In the genomic region with DNA sequence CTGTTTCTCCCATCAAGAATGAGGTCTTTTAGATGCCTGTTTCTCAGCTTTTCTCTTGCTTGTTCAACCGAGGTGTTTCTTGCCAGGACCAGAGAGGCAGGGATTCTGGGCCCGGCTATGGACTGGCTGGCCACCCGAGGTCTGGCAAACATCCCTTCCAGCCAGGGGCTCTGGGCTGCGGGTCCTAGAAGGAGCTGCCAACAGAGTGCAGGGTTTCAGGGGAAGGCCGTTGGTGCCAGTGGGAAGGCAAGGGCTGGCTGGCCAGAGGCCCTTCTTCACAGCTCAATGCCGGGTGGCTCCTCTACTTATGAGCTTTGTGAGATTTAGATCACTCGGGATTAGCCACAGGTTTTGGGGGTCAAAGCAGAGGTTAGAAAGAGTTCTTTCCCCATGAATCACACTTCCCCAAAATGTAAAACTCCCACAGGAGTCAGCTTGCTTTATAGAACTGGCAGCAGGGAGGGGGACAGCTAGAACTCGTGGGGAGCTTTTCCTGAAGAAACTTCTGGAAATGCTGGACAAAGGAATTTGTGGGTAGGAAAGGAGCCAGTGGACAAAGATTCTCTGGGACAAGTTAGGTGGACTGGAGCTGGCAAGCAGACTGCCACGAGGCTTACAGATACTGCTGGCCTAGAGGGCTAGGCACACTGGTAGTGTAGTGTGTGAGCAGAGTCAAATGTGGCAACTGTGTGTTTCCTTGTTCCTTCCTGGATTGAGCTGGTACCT, we compare ENCODE assay signal across 13 mouse cellular contexts.
DNase-seq lines count a peak whose midpoint lies in the region; ATAC-seq and TF ChIP-seq lines count a peak whose summit lies in the region.
"Had no signal": no experiment of that assay in that cellular context is flagged by ENCODE, and none has a peak within 500 bp of the region (broad histone marks: within the 10 kb centered on the region; RNA-seq: fewer than 3 reads in every experiment).

No protein-coding gene starts in this region.

- H3K4me3 ChIP-seq in hindbrain, postnatal 0 days (ENCODE audit: low read length) = no peak overlapping the region
- no peak overlapping the region for H3K4me3 ChIP-seq in hindbrain, embryonic 10.5 days
- H3K4me3 ChIP-seq in brown adipose tissue, adult 24 weeks (ENCODE audit: insufficient read depth, low read depth, low read length) = no peak overlapping the region
- H3K4me3 ChIP-seq: erythroblast, embryonic 14.5 days had no signal

- DNase-seq in hindbrain, postnatal 0 days (ENCODE audit: low spot score) = peak; percentile 69
- no peak for DNase-seq in hindbrain, embryonic 10.5 days (ENCODE audit: low spot score)
- peak; percentile 42 to 70 for DNase-seq in gastrocnemius, postnatal 4 days (ENCODE audit: low spot score in 2 of 2)
- DNase-seq in adrenal gland, postnatal 10 days = no peak
- no peak for DNase-seq in adrenal gland, postnatal 36 days
- no peak for DNase-seq in thymus, postnatal 14 days
- DNase-seq: thymus, postnatal 25 days had no signal

- H3K4me1 ChIP-seq in hindbrain, postnatal 0 days (ENCODE audit: insufficient read depth, low read length) = peaks cover 12% of the 10 kb centered on the region
- peaks cover 25% of the 10 kb centered on the region for H3K4me1 ChIP-seq in hindbrain, embryonic 10.5 days (replicated peaks)
- no peaks in the 10 kb centered on the region for H3K4me1 ChIP-seq in brown adipose tissue, adult 24 weeks (ENCODE audit: control insufficient read depth, insufficient read depth, insufficient read length, low read length)

- H3K27ac ChIP-seq in hindbrain, postnatal 0 days = peak overlapping the region; percentile 36; the same call in 1 of the 2 replicates
- no peak overlapping the region for H3K27ac ChIP-seq in hindbrain, embryonic 10.5 days
- H3K27ac ChIP-seq in brown adipose tissue, adult 24 weeks (replicated peaks; ENCODE audit: low read depth, low read length) = 0 out of 2 replicates have a peak overlapping the region, but pooled peaks have one; percentile 8
- H3K27ac ChIP-seq: macrophage had no signal

- no peak overlapping the region for H3K4me2 ChIP-seq in hindbrain, postnatal 0 days (ENCODE audit: low read depth, low read length)

- H3K9me3 ChIP-seq in hindbrain, postnatal 0 days (ENCODE audit: low read length) = no peaks in the 10 kb centered on the region
- H3K9me3 ChIP-seq in hindbrain, embryonic 10.5 days = no peaks in the 10 kb centered on the region
- H3K9me3 ChIP-seq: G1E had no signal

- no peaks in the 10 kb centered on the region for H3K36me3 ChIP-seq in hindbrain, postnatal 0 days (ENCODE audit: insufficient read depth, low read length)
- no peaks in the 10 kb centered on the region for H3K36me3 ChIP-seq in hindbrain, embryonic 10.5 days
- H3K36me3 ChIP-seq: G1E had no signal

- TF ChIP-seq CTCF in hindbrain, postnatal 0 days (IDR thresholded peaks at IDR 0.05; ENCODE audit: low read depth) = no peak

- H3K9ac ChIP-seq in hindbrain, postnatal 0 days (replicated peaks; ENCODE audit: low read length) = no peak overlapping the region

- ATAC-seq in hindbrain, postnatal 0 days = peak; percentile 50; the same call in 1 of the 2 replicates
- peak; percentile 10; the same call in 1 of the 2 replicates for ATAC-seq in megakaryocyte progenitor cell, adult 5-6 weeks (replicated peaks; ENCODE audit: poor library complexity)
- ATAC-seq: inflammation-experienced regulatory T-cells, adult 6 months had no signal

- H3K27me3 ChIP-seq in hindbrain, postnatal 0 days (ENCODE audit: insufficient read depth, low read length) = no peaks in the 10 kb centered on the region
- H3K27me3 ChIP-seq in hindbrain, embryonic 10.5 days (ENCODE audit: insufficient read depth, poor library complexity, severe bottlenecking) = peaks cover 17% of the 10 kb centered on the region

- WGBS in hindbrain, postnatal 0 days = 43% methylated on average over 9 of the region's 9 CpGs
- WGBS in hindbrain, embryonic 10.5 days = 76% methylated on average over 9 of the region's 9 CpGs

Comparison
In these comparisons a context has a peak if more than half of its experiments do, and no peak if none do; other contexts are left out.
1. DNase-seq: peak in hindbrain, postnatal 0 days (single experiment) and gastrocnemius, postnatal 4 days (2 of 2); none in hindbrain, embryonic 10.5 days (single experiment), adrenal gland, postnatal 10 days (single experiment), adrenal gland, postnatal 36 days (0 of 2) and thymus, postnatal 14 days (single experiment).